Mouse (Mus musculus) bone marrow macrophage, adult 2 months (primary cell): ENCODE data around the gene Layn.

Experiments
- CTCF ChIP-seq: IDR thresholded peaks from 2 replicates; pipeline ENCODE4 v1.5.1; 2012; ENCODE audit warnings: low read depth, mild to moderate bottlenecking, low read length, moderate library complexity
- POLR2A ChIP-seq: IDR thresholded peaks from 2 replicates; pipeline ENCODE4 v1.6.1; 2012; ENCODE audit warnings: mild to moderate bottlenecking, low read depth, low read length, borderline replicate concordance

- no peak for TF ChIP-seq POLR2A
- no peak for TF ChIP-seq CTCF
These were observed 37.9 kb upstream of the Layn start for GRCm38 (mm10) chr9:51114767-51115166.
